Mouse (Mus musculus) ZHBTc4 (cell line): Measurements from ENCODE around the gene Dct.
A peak's percentile ranks its signal among the peaks of the same experiment; 100 is the strongest.

Experiments
- DNase-seq: peaks from one replicate; pipeline ENCODE4 v3.0.0-alpha.2; 2011; ENCODE audit warnings: low read depth, low spot score

The Dct gene

GRCm38 (mm10) chr14:118051975-118052630 lies at the start of gene Dct:
Gene Dct (minus strand): TSS chr14:118052244.
- no peak for DNase-seq

- DNase-seq, result no peak
Observed at GRCm38 (mm10) chr14:118101227-118101990, 49.4 kb upstream of the Dct start.

GRCm38 (mm10) chr14:118098265-118098664 lies 46.2 kb upstream of the Dct start:
- DNase-seq, result no peak

GRCm38 (mm10) chr14:118089806-118090392 lies 37.9 kb upstream of the Dct start:
- DNase-seq, result peak; percentile 34

- DNase-seq, result peak; percentile 98
Observed at GRCm38 (mm10) chr14:118089215-118089805, 37.3 kb upstream of the Dct start.

- no peak for DNase-seq
Observed at GRCm38 (mm10) chr14:118088437-118089207, 36.6 kb upstream of the Dct start.

GRCm38 (mm10) chr14:118086271-118087035 lies 34.4 kb upstream of the Dct start:
- no peak for DNase-seq

- no peak for DNase-seq
Observed at GRCm38 (mm10) chr14:118083851-118084250, 31.8 kb upstream of the Dct start.

- DNase-seq, result no peak
Observed at GRCm38 (mm10) chr14:118080606-118081005, 28.6 kb upstream of the Dct start.

- peak; percentile 37 for DNase-seq
Observed at GRCm38 (mm10) chr14:118070100-118070499, 18.1 kb upstream of the Dct start.

GRCm38 (mm10) chr14:118069439-118070079 lies 17.5 kb upstream of the Dct start:
- DNase-seq, result peak; percentile 45

- DNase-seq, result no peak
Observed at GRCm38 (mm10) chr14:118061766-118062432, 9.9 kb upstream of the Dct start.

GRCm38 (mm10) chr14:118058581-118058886 lies 6.5 kb upstream of the Dct start:
- DNase-seq, result no peak

GRCm38 (mm10) chr14:118057696-118058580 lies 5.9 kb upstream of the Dct start:
- peak; percentile 44 for DNase-seq

- DNase-seq, result no peak
Observed at GRCm38 (mm10) chr14:118052770-118053169, 726 bp upstream of the Dct start.

GRCm38 (mm10) chr14:118051396-118051795 lies 648 bp downstream of the Dct start:
- DNase-seq, result no peak

- DNase-seq, result peak; percentile 53
Observed at GRCm38 (mm10) chr14:118050990-118051389, 1.1 kb downstream of the Dct start.

GRCm38 (mm10) chr14:118050431-118050830 lies 1.6 kb downstream of the Dct start:
- no peak for DNase-seq
